Mouse (Mus musculus) testis, adult 2 months (tissue): Measurements from ENCODE around the gene Tmem88b. TPM values are rescaled to one million over a fixed set of nuclear protein-coding genes. Genes with fewer than 3 reads are reported as not detected.

Experiments used
- H3K27ac ChIP-seq: fragments of 200-500 bp; 2 replicates; pipeline ENCODE4 v1.5.1; 2012; ENCODE audit warnings: low read depth, low read length; ENCODE audit not compliant: control insufficient read depth, insufficient read depth
- H3K27me3 ChIP-seq: fragments of 200-500 bp; 2 replicates; pipeline ENCODE4 v1.6.1; 2012; ENCODE audit warnings: mild to moderate bottlenecking, low read length, moderate library complexity; ENCODE audit not compliant: control insufficient read depth, insufficient read depth
- H3K36me3 ChIP-seq: fragments of 200-500 bp; 2 replicates; pipeline ENCODE4 v1.6.1; 2012; ENCODE audit warnings: mild to moderate bottlenecking, low read length; ENCODE audit not compliant: control insufficient read depth, insufficient read depth
- H3K4me1 ChIP-seq: fragments of 200-500 bp; 2 replicates; pipeline ENCODE4 v1.6.1; 2012; ENCODE audit warnings: low read length; ENCODE audit not compliant: control insufficient read depth, insufficient read depth
- H3K4me3 ChIP-seq: fragments of 200-500 bp; 2 replicates; pipeline ENCODE4 v1.5.1; 2012; ENCODE audit warnings: low read depth, mild to moderate bottlenecking, low read length, moderate library complexity, mixed read lengths; ENCODE audit not compliant: control insufficient read depth
- CTCF ChIP-seq: fragments of 200-500 bp; IDR thresholded peaks from 2 replicates; pipeline ENCODE4 v1.5.1; 2012; ENCODE audit warnings: low read depth, mild to moderate bottlenecking, inconsistent platforms, low read length, moderate library complexity; ENCODE audit not compliant: control insufficient read depth, insufficient read depth, insufficient replicate concordance
- POLR2A ChIP-seq: fragments of 200-500 bp; IDR thresholded peaks from 2 replicates; pipeline ENCODE4 v1.6.1; 2012; ENCODE audit warnings: low read depth, mild to moderate bottlenecking, inconsistent platforms, low read length, moderate library complexity; ENCODE audit not compliant: control insufficient read depth
- polyA plus RNA-seq: library from polyadenylated mRNA; depleted of rRNA; stranded (reverse); fragments of >200 nt; gene quantifications from 2 replicates; pipeline ENCODE4 v1.2.3, GENCODE M21; 2012; rRNA removed

Gene Tmem88b
- 1.0 TPM in 2 replicates for polyA plus RNA-seq

- Histone ChIP-seq H3K4me3 (peak within 1 kb of the TSS; percentile 88), H3K27me3 (no peaks in the 10 kb centered on the region), H3K36me3 (no peaks in the 10 kb centered on the region), H3K4me1 (peaks cover 20% of the 10 kb centered on the region), H3K27ac (peak within 1 kb of the TSS; percentile 79; the same call in 1 of the 2 replicates)
- no peak for TF ChIP-seq POLR2A
- no peak for TF ChIP-seq CTCF
Measured at GRCm38 (mm10) chr4:155785819-155786218, at the start of gene Tmem88b. TSS of gene Tmem88b (minus strand) at chr4:155785874.

DNA sequence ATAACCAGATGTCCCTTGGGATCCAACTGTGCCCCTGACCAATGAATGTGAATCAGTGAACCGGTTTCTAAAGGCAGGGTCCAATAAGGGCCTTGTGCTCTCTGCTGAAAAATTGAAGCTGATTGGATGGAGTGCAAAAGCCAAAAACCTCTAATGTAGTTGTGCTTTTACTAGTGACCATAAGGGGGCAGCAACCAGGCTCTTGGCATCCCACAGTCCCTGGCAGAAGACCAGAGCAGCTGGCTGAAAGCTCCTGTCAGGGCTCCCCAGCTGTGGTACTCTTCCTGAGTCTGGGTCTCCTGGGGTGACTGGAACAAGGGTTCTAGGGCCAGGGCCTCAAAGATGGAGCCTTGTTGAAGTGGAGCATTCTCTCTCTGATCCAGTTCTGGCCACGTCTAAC lies 48.2 kb upstream of the Tmem88b start:
- TF ChIP-seq POLR2A = no peak
- peak; percentile 36; the same call in 1 of the 2 replicates for TF ChIP-seq CTCF
- Histone ChIP-seq H3K27ac (no peak overlapping the region), H3K36me3 (no peaks in the 10 kb centered on the region), H3K4me1 (peaks cover 7% of the 10 kb centered on the region), H3K27me3 (no peaks in the 10 kb centered on the region), H3K4me3 (no peak overlapping the region)

GRCm38 (mm10) chr4:155833234-155833633 lies 47.6 kb upstream of the Tmem88b start:
- Histone ChIP-seq H3K27ac (no peak overlapping the region), H3K27me3 (no peaks in the 10 kb centered on the region), H3K4me1 (peaks cover 7% of the 10 kb centered on the region), H3K4me3 (no peak overlapping the region), H3K36me3 (no peaks in the 10 kb centered on the region)
- TF ChIP-seq CTCF (no peak), POLR2A (no peak)

GRCm38 (mm10) chr4:155832321-155832720 lies 46.6 kb upstream of the Tmem88b start:
- no peak overlapping the region for H3K27ac ChIP-seq

GRCm38 (mm10) chr4:155831831-155832230 lies 46.2 kb upstream of the Tmem88b start:
- no peak for TF ChIP-seq POLR2A
- TF ChIP-seq CTCF = no peak
- Histone ChIP-seq H3K27me3 (no peaks in the 10 kb centered on the region), H3K27ac (peak overlapping the region; percentile 75), H3K4me3 (peak overlapping the region; percentile 88), H3K4me1 (peaks cover 2% of the 10 kb centered on the region; the same call in 1 of the 2 replicates), H3K36me3 (no peaks in the 10 kb centered on the region)

More at GRCm38 (mm10) chr4:155832321-155832720, 46.6 kb upstream of the Tmem88b start:
- Histone ChIP-seq H3K27me3 (no peaks in the 10 kb centered on the region), H3K4me1 (peaks cover 2% of the 10 kb centered on the region; the same call in 1 of the 2 replicates), H3K36me3 (no peaks in the 10 kb centered on the region), H3K4me3 (peak overlapping the region; percentile 88)
- TF ChIP-seq POLR2A (no peak), CTCF (no peak)

GRCm38 (mm10) chr4:155831205-155831766 lies 45.6 kb upstream of the Tmem88b start, which contains the start of gene Aurkaip1:
TSS of gene Aurkaip1 (plus strand) at chr4:155831272.
- H3K4me1 ChIP-seq = peaks cover 2% of the 10 kb centered on the region; the same call in 1 of the 2 replicates
- peak; percentile 61 for TF ChIP-seq POLR2A
- peak; percentile 80; the same call in 1 of the 2 replicates for TF ChIP-seq CTCF
- H3K36me3 ChIP-seq = no peaks in the 10 kb centered on the region
- peak within 1 kb of the TSS; percentile 88 for H3K4me3 ChIP-seq
- peak within 1 kb of the TSS; percentile 75 for H3K27ac ChIP-seq
- H3K27me3 ChIP-seq = no peaks in the 10 kb centered on the region

GRCm38 (mm10) chr4:155830596-155830995 lies 44.9 kb upstream of the Tmem88b start:
- TF ChIP-seq POLR2A = no peak
- TF ChIP-seq CTCF = no peak
- H3K4me1 ChIP-seq = peaks cover 2% of the 10 kb centered on the region; the same call in 1 of the 2 replicates
- H3K36me3 ChIP-seq = no peaks in the 10 kb centered on the region
- no peak overlapping the region for H3K27ac ChIP-seq
- peak overlapping the region; percentile 14 for H3K4me3 ChIP-seq
- H3K27me3 ChIP-seq = no peaks in the 10 kb centered on the region

- H3K36me3 ChIP-seq = no peaks in the 10 kb centered on the region
- no peaks in the 10 kb centered on the region for H3K27me3 ChIP-seq
- no peak overlapping the region for H3K4me3 ChIP-seq
- H3K27ac ChIP-seq = no peak overlapping the region
- TF ChIP-seq CTCF (no peak), POLR2A (no peak)
- peaks cover 2% of the 10 kb centered on the region; the same call in 1 of the 2 replicates for H3K4me1 ChIP-seq
Measured at GRCm38 (mm10) chr4:155829866-155830265, 44.2 kb upstream of the Tmem88b start.
